Mouse (Mus musculus): ENCODE data around the gene Trnau1ap.

GRCm38 (mm10) chr4:132326481-132326880, 2.9 kb downstream of the Trnau1ap start:
- TF ChIP-seq CTCF (IDR thresholded peaks at IDR 0.05; ENCODE audit: low read depth, low read length) (no peak), POLR2A (IDR thresholded peaks at IDR 0.05; ENCODE audit: borderline replicate concordance, low read depth, low read length) (no peak)
